Mouse (Mus musculus): ENCODE data around the gene Tex2. TPM values are rescaled to one million over a fixed set of nuclear protein-coding genes. Genes with fewer than 3 reads are reported as not detected.

The Tex2 gene
- polyA plus RNA-seq, 1 experiment from 2014 or later = 37.5 TPM

DNA sequence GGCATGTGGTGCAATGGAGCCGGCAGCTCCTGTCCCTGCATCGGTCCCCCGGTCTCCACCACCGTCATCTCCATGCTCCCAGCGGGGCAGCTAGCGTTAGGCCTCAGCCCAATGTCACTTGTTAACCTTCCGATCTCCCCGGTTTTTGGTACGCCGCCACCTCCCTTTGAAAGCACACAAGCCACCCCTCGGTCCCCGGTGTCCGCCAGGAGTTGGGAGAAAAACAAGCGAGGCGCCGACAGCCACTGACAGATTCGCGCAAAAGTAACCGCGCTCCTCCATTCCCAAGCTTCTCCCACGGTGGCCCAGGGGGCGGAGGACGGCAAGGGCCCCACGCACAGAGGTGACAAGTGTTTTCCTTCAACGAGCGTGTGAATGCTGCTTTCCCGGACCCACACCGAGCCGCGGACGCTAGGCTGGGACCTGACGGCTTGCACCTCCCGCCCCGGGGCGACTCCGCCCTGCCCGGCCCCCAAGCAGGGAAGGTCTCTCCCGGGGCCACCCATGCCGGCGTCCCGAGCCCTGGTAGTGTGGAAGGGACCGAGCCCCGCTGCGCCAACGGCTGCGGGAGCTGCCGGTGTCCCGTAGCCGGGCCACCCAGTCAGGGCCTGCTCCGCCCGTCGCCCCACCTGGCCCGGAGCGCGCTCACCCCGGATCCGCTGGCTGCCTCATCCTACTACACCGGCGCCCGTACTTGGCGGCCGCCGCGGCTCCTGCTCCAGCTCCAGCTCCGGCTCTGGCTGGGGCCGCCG, 838 bp downstream of the Tex2 start:
- peak overlapping the region; percentile 80 for H3K27ac ChIP-seq (ENCODE audit: low read length)
- peak overlapping the region; percentile 99 for H3K4me3 ChIP-seq (ENCODE audit: low read depth, low read length)
- peak; percentile 61 for ATAC-seq
- H3K4me1 ChIP-seq (ENCODE audit: control insufficient read depth, insufficient read depth, low read length) = peaks cover 16% of the 10 kb centered on the region
- H3K9me3 ChIP-seq (replicated peaks; ENCODE audit: control insufficient read depth, low read length, poor library complexity, severe bottlenecking) = no peaks in the 10 kb centered on the region
- H3K9ac ChIP-seq (ENCODE audit: low read depth, low read length) = peak overlapping the region; percentile 79
- WGBS = under 1% methylated on average over 56 of the region's 67 CpGs
- peak overlapping the region; percentile 93 for H3K4me2 ChIP-seq (ENCODE audit: low read length)
- H3K36me3 ChIP-seq (ENCODE audit: control insufficient read depth, insufficient read depth, low read length) = no peaks in the 10 kb centered on the region
- H3K27me3 ChIP-seq (ENCODE audit: control insufficient read depth, insufficient read depth, low read depth, low read length) = no peaks in the 10 kb centered on the region

DNA sequence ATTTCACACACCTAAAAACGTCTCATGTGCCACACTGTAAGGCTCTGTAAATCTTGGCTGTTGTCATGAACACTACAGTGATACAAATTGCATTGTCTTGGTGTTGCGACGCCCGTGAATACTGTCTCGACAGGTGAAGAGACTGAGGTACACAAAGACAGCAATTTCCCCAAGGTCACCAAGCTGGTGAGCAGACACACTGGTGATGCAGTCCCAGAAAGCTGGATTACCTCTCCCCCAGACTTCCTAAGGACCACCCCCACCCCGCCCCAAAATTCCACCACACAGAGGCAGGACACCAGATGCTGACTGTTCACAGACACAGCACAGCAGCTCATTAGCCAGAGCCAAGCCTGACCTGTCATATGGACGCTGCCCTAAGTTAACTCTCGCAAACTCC, 3.5 kb downstream of the Tex2 start:
- Histone ChIP-seq H3K4me3 (ENCODE audit: low read depth, low read length) (no peak overlapping the region), H3K9ac (ENCODE audit: low read depth, low read length) (no peak overlapping the region), H3K36me3 (ENCODE audit: control insufficient read depth, insufficient read depth, low read length) (no peaks in the 10 kb centered on the region), H3K4me2 (ENCODE audit: low read length) (no peak overlapping the region), H3K4me1 (ENCODE audit: control insufficient read depth, insufficient read depth, low read length) (peaks cover 17% of the 10 kb centered on the region), H3K27me3 (ENCODE audit: control insufficient read depth, insufficient read depth, low read depth, low read length) (no peaks in the 10 kb centered on the region), H3K27ac (ENCODE audit: low read length) (no peak overlapping the region), H3K9me3 (replicated peaks; ENCODE audit: control insufficient read depth, low read length, poor library complexity, severe bottlenecking) (no peaks in the 10 kb centered on the region)
- WGBS = 79% methylated on average over 8 of the region's 8 CpGs
- ATAC-seq = no peak

DNA sequence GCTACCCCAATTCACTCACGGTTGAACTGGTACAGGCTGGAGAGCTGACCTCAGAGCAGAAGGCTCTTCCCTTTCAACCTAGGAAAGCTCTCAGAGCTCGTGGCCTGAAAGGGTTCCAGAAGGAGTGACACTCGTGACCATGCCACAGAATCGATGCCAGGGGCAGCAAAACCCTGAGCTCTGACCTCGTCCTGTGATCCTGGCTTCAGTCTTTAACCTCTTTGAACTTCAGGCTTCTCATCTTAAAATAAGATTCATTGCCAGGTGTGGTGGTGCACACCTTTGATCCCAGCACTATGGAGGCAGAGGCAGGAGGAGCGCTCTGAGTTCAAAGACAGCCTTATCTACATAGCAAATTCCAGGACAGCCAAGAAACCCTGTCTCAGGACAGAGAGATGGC, 5.9 kb downstream of the Tex2 start:
- H3K9ac ChIP-seq (ENCODE audit: low read depth, low read length) = no peak overlapping the region
- H3K27me3 ChIP-seq (ENCODE audit: control insufficient read depth, insufficient read depth, low read depth, low read length) = no peaks in the 10 kb centered on the region
- peaks cover 13% of the 10 kb centered on the region for H3K4me1 ChIP-seq (ENCODE audit: control insufficient read depth, insufficient read depth, low read length)
- no peak for ATAC-seq
- peaks cover 2% of the 10 kb centered on the region; the same call in 1 of the 2 replicates for H3K36me3 ChIP-seq (ENCODE audit: control insufficient read depth, insufficient read depth, low read length)
- H3K27ac ChIP-seq (ENCODE audit: low read length) = no peak overlapping the region
- 57% methylated on average over 6 of the region's 6 CpGs for WGBS
- no peaks in the 10 kb centered on the region for H3K9me3 ChIP-seq (replicated peaks; ENCODE audit: control insufficient read depth, low read length, poor library complexity, severe bottlenecking)
- H3K4me3 ChIP-seq (ENCODE audit: low read depth, low read length) = no peak overlapping the region
- no peak overlapping the region for H3K4me2 ChIP-seq (ENCODE audit: low read length)

DNA sequence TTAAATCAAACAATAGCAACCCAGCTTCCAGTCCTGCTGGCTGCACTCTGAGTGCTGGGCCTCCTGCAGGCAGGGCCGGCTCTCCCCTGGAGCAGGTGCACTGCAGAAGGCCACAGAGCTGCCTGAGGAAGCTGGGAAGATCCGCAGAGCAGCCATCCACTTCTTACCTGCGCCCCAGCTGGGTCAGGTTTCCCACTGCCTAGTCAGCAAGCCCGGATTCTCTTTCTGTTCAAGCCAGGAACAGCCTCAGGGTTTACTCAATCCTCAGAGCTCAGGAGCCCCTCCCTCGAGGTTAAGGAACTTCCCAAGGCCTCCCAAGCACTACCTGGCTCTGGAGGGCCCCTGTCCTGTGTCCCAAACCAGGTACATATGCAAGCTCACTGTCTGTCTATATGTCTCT, 7.2 kb downstream of the Tex2 start:
- Histone ChIP-seq H3K27me3 (ENCODE audit: control insufficient read depth, insufficient read depth, low read depth, low read length) (no peaks in the 10 kb centered on the region), H3K9me3 (replicated peaks; ENCODE audit: control insufficient read depth, low read length, poor library complexity, severe bottlenecking) (no peaks in the 10 kb centered on the region), H3K4me3 (ENCODE audit: low read depth, low read length) (no peak overlapping the region), H3K27ac (ENCODE audit: low read length) (no peak overlapping the region), H3K36me3 (ENCODE audit: control insufficient read depth, insufficient read depth, low read length) (peaks cover 2% of the 10 kb centered on the region; the same call in 1 of the 2 replicates), H3K4me1 (ENCODE audit: control insufficient read depth, insufficient read depth, low read length) (peaks cover 2% of the 10 kb centered on the region), H3K9ac (ENCODE audit: low read depth, low read length) (no peak overlapping the region), H3K4me2 (ENCODE audit: low read length) (no peak overlapping the region)
- ATAC-seq = no peak
- WGBS = 36% methylated on average over 5 of the region's 5 CpGs

DNA sequence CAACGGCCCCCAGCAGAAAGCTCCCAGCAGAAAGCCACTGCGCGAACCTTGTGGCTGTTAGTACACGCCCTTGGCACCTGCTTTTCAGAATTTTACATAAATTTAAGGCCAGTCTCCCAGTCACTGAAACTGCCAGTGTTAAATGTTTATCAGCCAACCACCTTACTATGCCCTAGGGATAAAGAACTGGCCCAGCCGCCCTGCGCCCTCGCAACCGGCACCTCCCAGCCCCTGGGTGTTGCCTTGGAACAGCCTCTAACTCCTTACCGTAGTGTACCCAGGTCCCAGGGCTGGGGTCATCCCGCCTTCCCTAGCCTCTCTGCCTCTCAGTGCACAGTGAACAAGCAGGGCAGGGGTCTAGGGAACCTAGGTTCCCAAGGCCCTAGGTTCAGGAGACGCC, 10.0 kb downstream of the Tex2 start:
- no peak for ATAC-seq
- Histone ChIP-seq H3K36me3 (ENCODE audit: control insufficient read depth, insufficient read depth, low read length) (peaks cover 2% of the 10 kb centered on the region; the same call in 1 of the 2 replicates), H3K4me2 (ENCODE audit: low read length) (no peak overlapping the region), H3K9ac (ENCODE audit: low read depth, low read length) (no peak overlapping the region), H3K27me3 (ENCODE audit: control insufficient read depth, insufficient read depth, low read depth, low read length) (no peaks in the 10 kb centered on the region), H3K4me3 (ENCODE audit: low read depth, low read length) (no peak overlapping the region), H3K9me3 (replicated peaks; ENCODE audit: control insufficient read depth, low read length, poor library complexity, severe bottlenecking) (no peaks in the 10 kb centered on the region), H3K4me1 (ENCODE audit: control insufficient read depth, insufficient read depth, low read length) (peaks cover 2% of the 10 kb centered on the region), H3K27ac (ENCODE audit: low read length) (no peak overlapping the region)
- 92% methylated on average over 11 of the region's 11 CpGs for WGBS

DNA sequence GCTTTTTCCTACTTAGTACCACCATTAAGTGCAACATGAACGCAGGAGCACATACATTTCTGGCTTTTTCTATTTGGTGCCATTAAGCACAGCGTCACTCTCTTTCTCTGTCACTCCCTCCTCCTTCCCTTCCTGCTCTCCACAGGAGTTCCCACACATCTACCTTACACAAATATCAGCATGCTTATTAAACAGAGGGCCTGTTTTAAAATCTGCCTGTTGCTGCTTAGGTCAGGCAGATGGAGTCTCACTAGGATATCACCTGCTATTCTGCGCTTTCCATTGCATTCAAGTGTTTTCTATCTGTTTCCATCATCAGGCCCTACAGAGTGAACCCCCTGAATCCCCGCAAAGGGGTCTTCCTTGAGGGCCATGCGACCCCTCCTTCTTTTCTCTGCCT, 13.1 kb downstream of the Tex2 start:
- Histone ChIP-seq H3K9me3 (replicated peaks; ENCODE audit: control insufficient read depth, low read length, poor library complexity, severe bottlenecking) (no peaks in the 10 kb centered on the region), H3K36me3 (ENCODE audit: control insufficient read depth, insufficient read depth, low read length) (peaks cover 2% of the 10 kb centered on the region; the same call in 1 of the 2 replicates), H3K27me3 (ENCODE audit: control insufficient read depth, insufficient read depth, low read depth, low read length) (no peaks in the 10 kb centered on the region), H3K9ac (ENCODE audit: low read depth, low read length) (no peak overlapping the region), H3K4me1 (ENCODE audit: control insufficient read depth, insufficient read depth, low read length) (no peaks in the 10 kb centered on the region), H3K27ac (ENCODE audit: low read length) (no peak overlapping the region), H3K4me3 (ENCODE audit: low read depth, low read length) (no peak overlapping the region), H3K4me2 (ENCODE audit: low read length) (no peak overlapping the region)
- ATAC-seq = no peak
- whole genome bisulfite sequencing = 82% methylated on average over 5 of the region's 5 CpGs

DNA sequence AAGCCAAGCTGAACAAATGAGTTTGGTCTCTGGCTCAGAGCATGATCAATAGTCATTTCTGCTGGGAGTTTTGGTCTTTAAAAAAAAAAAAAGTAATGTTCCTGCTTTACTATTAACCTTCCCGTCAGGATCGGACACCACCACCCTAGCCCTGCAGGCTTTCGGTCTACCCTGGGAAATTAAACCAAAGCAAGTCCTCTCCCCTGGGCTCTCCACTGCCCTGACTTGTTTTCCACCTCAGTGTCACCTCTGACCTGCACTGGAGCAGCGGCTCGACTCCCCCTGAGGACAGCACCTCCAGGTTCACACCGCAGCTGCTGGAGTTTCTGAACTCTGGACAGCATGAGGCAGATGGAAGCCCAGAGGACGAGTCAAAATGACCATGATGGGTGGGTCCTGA, 13.9 kb downstream of the Tex2 start:
- ATAC-seq = no peak
- no peaks in the 10 kb centered on the region for H3K27me3 ChIP-seq (ENCODE audit: control insufficient read depth, insufficient read depth, low read depth, low read length)
- no peaks in the 10 kb centered on the region for H3K4me1 ChIP-seq (ENCODE audit: control insufficient read depth, insufficient read depth, low read length)
- 81% methylated on average over 7 of the region's 7 CpGs for WGBS
- no peak overlapping the region for H3K9ac ChIP-seq (ENCODE audit: low read depth, low read length)
- H3K9me3 ChIP-seq (replicated peaks; ENCODE audit: control insufficient read depth, low read length, poor library complexity, severe bottlenecking) = no peaks in the 10 kb centered on the region
- no peak overlapping the region for H3K27ac ChIP-seq (ENCODE audit: low read length)
- H3K4me3 ChIP-seq (ENCODE audit: low read depth, low read length) = no peak overlapping the region
- no peak overlapping the region for H3K4me2 ChIP-seq (ENCODE audit: low read length)
- H3K36me3 ChIP-seq (ENCODE audit: control insufficient read depth, insufficient read depth, low read length) = no peaks in the 10 kb centered on the region

DNA sequence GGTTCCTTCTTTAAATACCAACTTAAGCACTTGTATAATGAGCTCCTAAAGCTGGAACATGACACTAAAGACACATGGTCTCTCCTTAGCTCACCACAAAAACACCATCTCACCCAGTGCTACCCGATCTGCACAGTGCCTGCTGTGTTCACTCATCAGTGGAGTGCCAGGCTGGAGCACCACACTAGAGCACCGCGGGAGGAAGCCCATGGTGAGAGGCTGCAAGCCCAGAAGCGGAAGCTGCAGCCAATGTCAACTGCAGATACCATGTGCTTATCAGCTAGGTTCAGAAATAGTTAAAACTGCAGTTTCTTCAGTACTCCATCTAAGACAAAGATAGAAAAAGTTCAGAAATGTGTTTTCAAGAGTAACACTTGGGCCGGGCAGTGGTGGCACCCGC, 14.9 kb downstream of the Tex2 start:
- H3K9ac ChIP-seq (ENCODE audit: low read depth, low read length) = no peak overlapping the region
- no peaks in the 10 kb centered on the region for H3K27me3 ChIP-seq (ENCODE audit: control insufficient read depth, insufficient read depth, low read depth, low read length)
- H3K27ac ChIP-seq (ENCODE audit: low read length) = no peak overlapping the region
- no peak for ATAC-seq
- H3K36me3 ChIP-seq (ENCODE audit: control insufficient read depth, insufficient read depth, low read length) = no peaks in the 10 kb centered on the region
- no peaks in the 10 kb centered on the region for H3K4me1 ChIP-seq (ENCODE audit: control insufficient read depth, insufficient read depth, low read length)
- no peaks in the 10 kb centered on the region for H3K9me3 ChIP-seq (replicated peaks; ENCODE audit: control insufficient read depth, low read length, poor library complexity, severe bottlenecking)
- no peak overlapping the region for H3K4me2 ChIP-seq (ENCODE audit: low read length)
- no peak overlapping the region for H3K4me3 ChIP-seq (ENCODE audit: low read depth, low read length)
- 88% methylated on average over 6 of the region's 6 CpGs for WGBS

DNA sequence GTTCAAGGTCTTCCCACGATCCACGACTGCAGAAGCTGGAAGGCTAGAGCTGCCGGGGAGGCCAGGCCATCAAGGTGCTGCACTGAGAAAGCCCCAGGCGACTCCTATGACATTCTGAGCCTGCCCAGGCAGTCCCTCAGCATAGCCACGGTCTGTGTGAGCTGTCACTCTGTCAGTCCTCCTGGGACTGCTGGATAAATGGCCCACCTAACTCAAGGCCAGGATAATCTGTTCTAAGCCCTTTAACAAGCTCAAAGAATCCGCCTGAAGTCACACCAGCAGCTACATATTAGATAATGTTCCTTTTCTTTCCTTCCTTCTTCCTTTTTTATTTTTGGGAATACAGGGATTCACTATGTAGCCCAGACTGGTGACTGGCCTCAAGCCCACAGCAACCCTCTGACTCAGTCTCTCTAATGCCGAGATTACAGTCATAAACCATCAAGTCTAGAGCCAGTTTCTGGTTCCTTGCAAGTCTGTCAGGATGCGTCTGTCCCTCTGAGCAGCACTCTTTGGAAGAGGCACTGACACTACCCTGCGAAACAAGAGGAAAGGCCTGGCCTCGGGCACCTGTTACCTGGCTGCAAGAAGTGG, 15.4 kb downstream of the Tex2 start:
- 59% methylated on average over 10 of the region's 10 CpGs for WGBS

More for the DNA sequence above, 15.4 kb downstream of the Tex2 start:
- Histone ChIP-seq H3K36me3 (ENCODE audit: control insufficient read depth, insufficient read depth, low read length) (no peaks in the 10 kb centered on the region), H3K4me3 (ENCODE audit: low read depth, low read length) (no peak overlapping the region), H3K4me2 (ENCODE audit: low read length) (no peak overlapping the region), H3K4me1 (ENCODE audit: control insufficient read depth, insufficient read depth, low read length) (no peaks in the 10 kb centered on the region), H3K9ac (ENCODE audit: low read depth, low read length) (no peak overlapping the region), H3K27ac (ENCODE audit: low read length) (no peak overlapping the region), H3K9me3 (replicated peaks; ENCODE audit: control insufficient read depth, low read length, poor library complexity, severe bottlenecking) (no peaks in the 10 kb centered on the region), H3K27me3 (ENCODE audit: control insufficient read depth, insufficient read depth, low read depth, low read length) (no peaks in the 10 kb centered on the region)
- ATAC-seq = no peak

All from midbrain, embryonic 16.5 days (tissue).